Mouse (Mus musculus) kidney, adult 2 months (tissue): ENCODE measurements around the gene Hist1h4i. TPM values are rescaled to one million over a fixed set of nuclear protein-coding genes. Genes with fewer than 3 reads are reported as not detected.
"Not testable (repeated sequence)": the region's sequence is repeated elsewhere in the genome, so short reads cannot be mapped to it uniquely, and the experiment has no call there.

ENCODE experiments used
- DNase-seq: peaks from one replicate; pipeline ENCODE4 v3.0.0; 2021
- H3K27ac ChIP-seq: fragments of 200-500 bp; 2 replicates; pipeline ENCODE4 v1.5.1; 2012; ENCODE audit warnings: low read depth, low read length, control low read depth, inconsistent platforms; ENCODE audit not compliant: insufficient read depth
- H3K27me3 ChIP-seq: fragments of 200-500 bp; replicated peaks from 2 replicates; pipeline ENCODE4 v1.6.1; 2012; ENCODE audit warnings: mild to moderate bottlenecking, moderate library complexity, low read length, inconsistent platforms; ENCODE audit not compliant: control insufficient read depth, insufficient read depth
- H3K36me3 ChIP-seq: fragments of 200-500 bp; 2 replicates; pipeline ENCODE4 v1.6.1; 2012; ENCODE audit warnings: mild to moderate bottlenecking, moderate library complexity, low read length, inconsistent platforms; ENCODE audit not compliant: control insufficient read depth, insufficient read depth
- H3K4me1 ChIP-seq: fragments of 200-500 bp; 2 replicates; pipeline ENCODE4 v1.6.1; 2011; ENCODE audit warnings: low read length; ENCODE audit not compliant: control insufficient read depth, insufficient read depth
- H3K4me3 ChIP-seq: fragments of 200-500 bp; 2 replicates; pipeline ENCODE4 v1.5.1; 2011; ENCODE audit warnings: mild to moderate bottlenecking, low read depth, low read length, control low read depth; ENCODE audit not compliant: insufficient read depth
- CTCF ChIP-seq: fragments of 200-500 bp; conservative IDR thresholded peaks from 2 replicates; pipeline ENCODE4 v1.5.1; 2011; ENCODE audit warnings: low read depth, mild to moderate bottlenecking, control low read depth, low read length, moderate library complexity, mixed read lengths; ENCODE audit not compliant: insufficient read depth, insufficient read length
- POLR2A ChIP-seq: fragments of 200-500 bp; IDR thresholded peaks from one replicate; pipeline ENCODE4 v1.6.1; 2011; ENCODE audit warnings: low read depth, low read length, control low read depth
- WGBS: fragments of 180-500 bp; shearing (Covaris S2); methylation state at CpG from one replicate; pipeline ENCODE4 v1.1.7; 2018; 5-methylcytosine and 5-hydroxymethylcytosine counted together
- polyA plus RNA-seq: library from polyadenylated mRNA; depleted of rRNA; stranded (reverse); fragments of >200 nt; gene quantifications from 2 replicates; pipeline ENCODE4 v1.2.3, GENCODE M21; 2012

Hist1h4i gene
- polyA plus RNA-seq, 1 experiment = 10.5 TPM

DNA sequence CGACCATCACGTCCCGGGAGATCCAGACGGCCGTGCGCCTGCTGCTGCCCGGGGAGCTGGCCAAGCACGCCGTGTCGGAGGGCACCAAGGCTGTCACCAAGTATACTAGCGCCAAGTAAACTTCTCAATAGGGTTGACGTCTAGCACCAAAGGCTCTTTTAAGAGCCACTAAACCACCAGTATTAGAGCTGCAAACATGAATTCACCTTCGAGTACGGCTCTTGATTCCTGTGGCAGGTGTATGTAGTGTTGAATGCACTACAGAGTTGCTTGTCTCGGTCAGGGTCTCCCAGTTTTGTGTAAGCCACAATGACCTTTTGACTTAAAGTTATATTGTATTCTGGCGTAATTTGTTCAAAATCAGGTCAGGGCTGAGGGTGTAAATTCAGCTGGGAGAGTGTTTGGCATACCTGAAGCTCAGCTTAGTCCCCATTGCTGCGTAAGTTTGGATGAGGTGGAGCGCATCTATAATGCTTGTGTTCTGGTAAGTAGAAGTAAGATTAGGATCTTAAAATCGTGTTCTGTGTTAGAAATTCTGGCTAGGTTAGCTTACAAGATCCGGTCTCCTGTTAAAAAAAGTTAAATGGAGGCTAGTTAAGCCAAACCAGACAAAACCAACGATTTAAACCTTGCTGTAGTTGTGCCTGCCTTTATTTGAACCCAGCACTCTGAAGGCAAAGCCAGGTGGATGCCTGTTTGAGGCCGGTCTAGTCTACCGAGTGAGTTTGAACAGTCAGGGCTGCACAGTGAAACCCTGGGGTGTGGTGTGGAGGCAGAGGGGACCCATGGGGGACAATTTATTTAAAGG lies 4.8 kb downstream of the Hist1h4i start:
- 9% methylated on average over 22 of the region's 23 CpGs for WGBS
- Histone ChIP-seq H3K4me3 (peak overlapping the region; percentile 11; the same call in 1 of the 2 replicates), H3K27me3 (no peaks in the 10 kb centered on the region), H3K36me3 (no peaks in the 10 kb centered on the region), H3K4me1 (peaks cover 8% of the 10 kb centered on the region; the same call in 1 of the 2 replicates), H3K27ac (no peak overlapping the region)
- no peak for DNase-seq
- TF ChIP-seq POLR2A = no peak
- no peak for TF ChIP-seq CTCF

DNA sequence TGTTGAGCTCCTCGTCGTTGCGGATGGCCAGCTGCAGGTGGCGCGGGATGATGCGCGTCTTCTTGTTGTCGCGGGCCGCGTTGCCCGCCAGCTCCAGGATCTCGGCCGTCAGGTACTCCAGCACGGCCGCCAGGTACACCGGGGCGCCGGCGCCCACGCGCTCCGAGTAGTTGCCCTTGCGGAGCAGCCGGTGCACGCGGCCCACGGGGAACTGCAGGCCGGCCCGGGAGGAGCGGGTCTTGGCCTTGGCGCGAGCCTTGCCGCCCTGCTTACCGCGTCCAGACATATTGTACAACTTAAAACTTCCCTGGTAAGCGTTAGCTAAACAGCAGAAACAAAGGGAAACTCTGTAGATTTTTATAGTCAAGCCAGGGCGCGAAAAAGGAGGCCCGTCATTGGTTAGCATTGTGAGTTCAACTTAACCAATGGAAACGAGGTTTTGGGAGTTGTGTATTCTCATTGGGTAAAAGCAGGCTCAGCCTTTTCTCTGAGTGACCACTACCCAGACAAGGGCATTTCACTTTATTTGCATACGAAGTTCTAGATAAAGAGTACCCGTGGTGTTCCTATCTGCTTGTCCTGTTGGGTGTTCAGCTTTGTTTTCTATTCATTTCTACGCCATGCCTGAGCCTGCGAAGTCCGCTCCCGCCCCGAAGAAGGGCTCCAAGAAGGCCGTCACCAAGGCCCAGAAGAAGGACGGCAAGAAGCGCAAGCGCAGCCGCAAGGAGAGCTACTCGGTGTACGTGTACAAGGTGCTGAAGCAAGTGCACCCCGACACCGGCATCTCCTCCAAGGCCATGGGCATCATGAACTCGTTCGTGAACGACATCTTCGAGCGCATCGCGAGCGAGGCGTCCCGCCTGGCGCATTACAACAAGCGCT lies 5.7 kb downstream of the Hist1h4i start, which contains the start of the genes Hist1h2ah and Hist1h2bk:
TSS of gene Hist1h2ah (minus strand) at position 302 of the 882 bp plus-strand sequence.
TSS of gene Hist1h2bk (plus strand) at position 604 of the 882 bp plus-strand sequence.
- Histone ChIP-seq H3K27ac (peak within 1 kb of the TSS; percentile 96), H3K4me3 (peak within 1 kb of the TSS; percentile 69)
- H3K36me3 ChIP-seq, H3K4me1 ChIP-seq, H3K27me3 ChIP-seq: not testable (repeated sequence)
- DNase-seq = peak; percentile 95
- WGBS = under 1% methylated on average over 33 of the region's 69 CpGs

GRCm38 (mm10) chr13:22034443-22035266 lies 6.5 kb downstream of the Hist1h4i start:
- H3K4me3 ChIP-seq = peak overlapping the region; percentile 31; the same call in 1 of the 2 replicates
- no peaks in the 10 kb centered on the region for H3K36me3 ChIP-seq
- no peaks in the 10 kb centered on the region for H3K27me3 ChIP-seq
- WGBS = 3% methylated on average over 14 of the region's 14 CpGs
- no peak for TF ChIP-seq CTCF
- no peak for TF ChIP-seq POLR2A
- H3K4me1 ChIP-seq = peaks cover 3% of the 10 kb centered on the region; the same call in 1 of the 2 replicates
- H3K27ac ChIP-seq = peak overlapping the region; percentile 96
- DNase-seq = peak; percentile 84

DNA sequence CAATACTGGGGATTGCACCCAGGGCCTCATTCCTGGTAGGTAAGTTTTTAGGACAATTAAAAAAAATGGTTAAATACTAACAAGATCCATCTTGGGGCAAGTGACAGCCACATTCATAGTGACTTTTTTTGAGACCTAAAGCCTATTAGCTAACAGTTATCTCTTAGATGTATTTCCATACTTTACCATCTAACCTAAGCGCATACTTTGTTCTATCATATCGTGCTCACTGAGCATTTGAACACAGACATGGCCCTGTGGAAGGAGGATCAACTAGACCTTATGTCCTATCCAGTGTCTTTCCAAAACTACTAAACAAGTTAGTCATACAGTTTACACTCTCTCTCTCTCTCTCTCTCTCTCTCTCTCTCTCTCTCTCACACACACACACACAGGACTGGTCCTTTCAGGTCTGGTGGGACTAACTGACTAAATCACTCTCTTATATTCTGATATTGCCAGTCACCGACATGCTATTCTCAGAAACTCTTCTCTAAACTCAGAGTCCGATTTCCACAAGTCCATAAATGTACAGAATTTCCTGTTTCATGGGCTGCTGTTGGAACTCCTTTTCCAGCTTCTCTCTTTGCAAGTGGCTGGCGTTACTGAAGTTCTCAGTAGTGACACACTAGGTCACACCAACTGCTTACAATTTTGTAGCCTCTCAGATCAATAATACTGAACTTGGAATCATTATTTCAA lies 7.3 kb downstream of the Hist1h4i start:
- WGBS = 46% methylated on average over 5 of the region's 5 CpGs
- peaks cover 3% of the 10 kb centered on the region; the same call in 1 of the 2 replicates for H3K4me1 ChIP-seq
- H3K4me3 ChIP-seq = no peak overlapping the region
- peak overlapping the region; percentile 89 for H3K27ac ChIP-seq
- DNase-seq = no peak
- H3K27me3 ChIP-seq = no peaks in the 10 kb centered on the region
- no peak for TF ChIP-seq CTCF
- TF ChIP-seq POLR2A = no peak
- H3K36me3 ChIP-seq = no peaks in the 10 kb centered on the region

DNA sequence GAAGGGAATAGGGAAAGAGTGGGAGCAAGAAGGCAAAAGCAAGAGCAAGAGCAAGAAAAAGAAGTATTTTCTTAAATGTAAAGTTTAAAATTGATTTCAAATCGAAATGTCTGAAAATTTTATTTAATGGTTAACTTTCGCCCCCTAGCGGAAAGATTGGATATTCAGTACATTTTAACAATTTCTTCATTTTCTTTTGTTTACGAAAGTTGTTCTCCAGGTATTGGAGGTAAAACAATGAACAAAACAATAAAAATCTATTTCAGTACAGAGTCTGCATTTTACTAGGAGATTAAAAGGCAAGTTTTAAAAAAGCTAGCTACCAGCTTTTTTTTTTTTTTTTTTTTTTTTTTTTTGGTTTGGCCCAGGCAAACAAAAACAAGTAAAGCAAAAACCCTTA lies 10.7 kb downstream of the Hist1h4i start:
- no peak overlapping the region for H3K27ac ChIP-seq
- H3K36me3 ChIP-seq = no peaks in the 10 kb centered on the region
- WGBS = 4% methylated on average over 4 of the region's 4 CpGs
- TF ChIP-seq POLR2A (no peak), CTCF (no peak)
- no peaks in the 10 kb centered on the region for H3K27me3 ChIP-seq
- DNase-seq = peak; percentile 37
- no peaks in the 10 kb centered on the region; the same call in 1 of the 2 replicates for H3K4me1 ChIP-seq
- H3K4me3 ChIP-seq = no peak overlapping the region

GRCm38 (mm10) chr13:22029928-22030327 lies 11.2 kb downstream of the Hist1h4i start:
- H3K36me3 ChIP-seq = no peaks in the 10 kb centered on the region
- WGBS = 63% methylated on average over 8 of the region's 8 CpGs
- TF ChIP-seq CTCF (no peak), POLR2A (no peak)

More at GRCm38 (mm10) chr13:22029928-22030327, 11.2 kb downstream of the Hist1h4i start:
- DNase-seq = no peak
- Histone ChIP-seq H3K4me1 (no peaks in the 10 kb centered on the region; the same call in 1 of the 2 replicates), H3K27me3 (no peaks in the 10 kb centered on the region), H3K27ac (no peak overlapping the region), H3K4me3 (no peak overlapping the region)
